Mouse (Mus musculus): ENCODE data around the gene Tmem183a.

GRCm38 (mm10) chr1:134345075-134345474, 16.7 kb downstream of the Tmem183a start:
- TF ChIP-seq CTCF (IDR thresholded peaks at IDR 0.05; ENCODE audit: borderline replicate concordance, extremely low read depth, insufficient read depth, insufficient read length) (no peak), POLR2A (IDR thresholded peaks at IDR 0.05; ENCODE audit: borderline replicate concordance, extremely low read depth, insufficient read depth, insufficient read length, poor library complexity, severe bottlenecking) (no peak)
